Mouse (Mus musculus): ENCODE data around the gene Bbs9. TPM values are rescaled to one million over a fixed set of nuclear protein-coding genes. Genes with fewer than 3 reads are reported as not detected.

Bbs9 gene
- polyA plus RNA-seq, 1 experiment from 2014 or later = 15.5 TPM

DNA sequence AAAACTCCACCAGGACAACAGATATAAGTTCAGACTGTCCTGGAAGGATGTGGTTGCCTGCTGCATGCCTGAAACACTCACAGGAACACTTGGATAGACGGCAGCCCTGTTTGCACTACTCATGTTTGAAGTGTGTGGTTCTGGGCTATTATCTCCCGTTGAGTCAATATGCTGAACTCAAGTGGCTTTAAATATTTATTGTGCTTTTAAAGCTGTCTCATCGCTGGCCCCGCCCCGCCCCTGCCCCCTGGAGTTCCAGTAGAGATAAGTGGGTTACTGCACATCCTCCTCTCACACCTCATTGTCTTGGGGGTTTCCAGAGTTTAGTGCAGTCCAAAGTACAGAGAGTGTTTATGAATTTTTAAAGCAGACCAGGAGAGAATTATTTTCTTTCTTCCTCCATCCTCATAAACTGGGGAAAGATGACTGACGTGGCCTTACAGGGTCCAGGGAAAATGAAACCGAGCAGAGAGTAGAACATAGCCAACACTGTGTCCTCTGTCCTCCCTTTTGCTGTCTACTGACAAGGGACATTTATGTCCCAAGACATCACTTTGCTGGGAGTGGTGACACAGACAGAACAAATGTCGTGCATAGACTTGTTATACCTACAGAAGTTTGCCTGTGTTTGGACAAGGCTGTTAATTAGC, 242.8 kb downstream of the Bbs9 start:
- WGBS = 71% methylated on average over 8 of the region's 8 CpGs
- Histone ChIP-seq H3K4me1 (ENCODE audit: control insufficient read depth, insufficient read depth, low read length) (no peaks in the 10 kb centered on the region), H3K27me3 (ENCODE audit: control insufficient read depth, insufficient read depth, low read length) (no peaks in the 10 kb centered on the region), H3K36me3 (ENCODE audit: control insufficient read depth, insufficient read depth, low read length) (no peaks in the 10 kb centered on the region), H3K4me3 (ENCODE audit: low read depth, low read length) (no peak overlapping the region), H3K27ac (replicated peaks; ENCODE audit: low read depth, low read length) (no peak overlapping the region), H3K9ac (ENCODE audit: low read length) (no peak overlapping the region), H3K9me3 (ENCODE audit: control insufficient read depth, low read length) (no peaks in the 10 kb centered on the region), H3K4me2 (ENCODE audit: low read depth, severe bottlenecking) (no peak overlapping the region)
- DNase-seq (ENCODE audit: low spot score) = no peak
- no peak for ATAC-seq (ENCODE audit: insufficient number of reproducible peaks, low FRiP score, low TSS enrichment, low read depth)

DNA sequence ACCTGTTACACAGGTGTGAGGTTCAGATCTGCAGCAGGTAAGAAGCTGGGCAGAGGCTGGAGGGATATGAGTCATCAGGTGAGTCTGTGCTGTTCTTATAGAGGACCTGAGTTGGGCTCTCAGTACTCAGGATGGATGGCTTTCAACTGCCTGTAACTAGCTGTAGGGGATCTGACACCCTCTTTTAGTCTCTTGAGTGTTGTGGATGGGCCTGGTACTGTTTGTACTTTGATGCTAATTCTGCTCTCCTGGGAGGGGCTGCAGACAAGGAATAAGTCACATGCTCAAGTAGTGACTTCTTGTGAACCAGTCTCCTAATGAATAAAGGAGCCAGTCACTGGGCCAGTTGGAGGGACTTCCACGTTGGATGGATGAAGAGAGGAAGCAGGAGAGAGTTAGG, 257.1 kb downstream of the Bbs9 start:
- Histone ChIP-seq H3K4me3 (ENCODE audit: low read depth, low read length) (no peak overlapping the region), H3K9ac (ENCODE audit: low read length) (no peak overlapping the region), H3K36me3 (ENCODE audit: control insufficient read depth, insufficient read depth, low read length) (no peaks in the 10 kb centered on the region), H3K27ac (replicated peaks; ENCODE audit: low read depth, low read length) (no peak overlapping the region), H3K9me3 (ENCODE audit: control insufficient read depth, low read length) (no peaks in the 10 kb centered on the region), H3K4me1 (ENCODE audit: control insufficient read depth, insufficient read depth, low read length) (no peaks in the 10 kb centered on the region), H3K4me2 (ENCODE audit: low read depth, severe bottlenecking) (no peak overlapping the region), H3K27me3 (ENCODE audit: control insufficient read depth, insufficient read depth, low read length) (no peaks in the 10 kb centered on the region)
- ATAC-seq (ENCODE audit: insufficient number of reproducible peaks, low FRiP score, low TSS enrichment, low read depth) = no peak
- 70% methylated on average over 1 of the region's 1 CpGs for WGBS
- no peak for DNase-seq (ENCODE audit: low spot score)

DNA sequence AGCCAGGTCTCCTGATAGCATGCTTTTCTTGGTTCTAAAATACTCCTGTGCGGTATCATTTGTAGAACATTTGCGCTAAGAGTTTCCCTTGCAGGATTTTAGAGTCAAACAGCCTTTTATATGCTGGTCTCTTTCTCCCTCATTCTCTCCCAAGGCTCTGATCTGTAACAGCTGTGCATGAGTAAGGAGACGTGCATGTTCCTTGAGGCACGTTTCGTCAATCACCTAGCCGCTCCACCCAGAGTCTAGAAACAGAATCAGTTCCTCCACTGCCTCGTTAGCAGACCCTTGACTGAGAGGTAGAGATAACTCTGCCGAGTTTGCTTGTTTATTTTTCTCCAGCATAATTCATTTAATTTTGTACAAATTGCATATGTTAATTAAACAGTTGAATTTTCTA, 259.4 kb downstream of the Bbs9 start:
- H3K4me1 ChIP-seq (ENCODE audit: control insufficient read depth, insufficient read depth, low read length) = no peaks in the 10 kb centered on the region
- H3K4me3 ChIP-seq (ENCODE audit: low read depth, low read length) = no peak overlapping the region
- no peak overlapping the region for H3K9ac ChIP-seq (ENCODE audit: low read length)
- DNase-seq (ENCODE audit: low spot score) = no peak
- H3K27me3 ChIP-seq (ENCODE audit: control insufficient read depth, insufficient read depth, low read length) = no peaks in the 10 kb centered on the region
- no peak overlapping the region for H3K4me2 ChIP-seq (ENCODE audit: low read depth, severe bottlenecking)
- H3K27ac ChIP-seq (replicated peaks; ENCODE audit: low read depth, low read length) = no peak overlapping the region
- ATAC-seq (ENCODE audit: insufficient number of reproducible peaks, low FRiP score, low TSS enrichment, low read depth) = no peak
- 53% methylated on average over 8 of the region's 8 CpGs for WGBS
- H3K9me3 ChIP-seq (ENCODE audit: control insufficient read depth, low read length) = no peaks in the 10 kb centered on the region
- no peaks in the 10 kb centered on the region for H3K36me3 ChIP-seq (ENCODE audit: control insufficient read depth, insufficient read depth, low read length)

GRCm38 (mm10) chr9:22735385-22735784, 259.9 kb downstream of the Bbs9 start:
- WGBS = 89% methylated on average over 8 of the region's 8 CpGs
- DNase-seq (ENCODE audit: low spot score) (no peak), ATAC-seq (ENCODE audit: insufficient number of reproducible peaks, low FRiP score, low TSS enrichment, low read depth) (no peak)
- Histone ChIP-seq H3K4me2 (ENCODE audit: low read depth, severe bottlenecking) (no peak overlapping the region), H3K9ac (ENCODE audit: low read length) (no peak overlapping the region), H3K4me3 (ENCODE audit: low read depth, low read length) (no peak overlapping the region), H3K27me3 (ENCODE audit: control insufficient read depth, insufficient read depth, low read length) (no peaks in the 10 kb centered on the region), H3K27ac (replicated peaks; ENCODE audit: low read depth, low read length) (no peak overlapping the region), H3K4me1 (ENCODE audit: control insufficient read depth, insufficient read depth, low read length) (no peaks in the 10 kb centered on the region), H3K36me3 (ENCODE audit: control insufficient read depth, insufficient read depth, low read length) (no peaks in the 10 kb centered on the region), H3K9me3 (ENCODE audit: control insufficient read depth, low read length) (no peaks in the 10 kb centered on the region)

DNA sequence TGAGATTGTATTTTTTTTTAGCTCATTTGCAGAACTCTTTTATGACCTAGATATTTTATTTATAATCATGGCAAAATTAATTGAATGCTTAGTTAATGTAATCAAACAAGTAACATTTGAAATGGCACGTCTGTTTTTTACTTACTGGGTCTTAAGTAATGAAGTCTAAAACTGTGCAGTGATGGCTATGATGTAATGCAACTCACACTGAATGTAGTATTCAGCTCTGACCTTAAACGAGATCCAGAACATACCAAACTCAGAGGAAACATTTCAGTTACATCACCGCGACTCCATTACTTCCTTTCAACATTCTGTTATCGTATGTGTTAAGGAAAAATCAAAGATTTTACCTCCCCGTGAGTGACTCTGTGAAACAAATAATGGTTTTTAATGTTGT, 262.4 kb downstream of the Bbs9 start:
- Histone ChIP-seq H3K4me2 (ENCODE audit: low read depth, severe bottlenecking) (no peak overlapping the region), H3K4me1 (ENCODE audit: control insufficient read depth, insufficient read depth, low read length) (no peaks in the 10 kb centered on the region), H3K9ac (ENCODE audit: low read length) (no peak overlapping the region), H3K36me3 (ENCODE audit: control insufficient read depth, insufficient read depth, low read length) (no peaks in the 10 kb centered on the region), H3K4me3 (ENCODE audit: low read depth, low read length) (no peak overlapping the region), H3K27me3 (ENCODE audit: control insufficient read depth, insufficient read depth, low read length) (no peaks in the 10 kb centered on the region), H3K27ac (replicated peaks; ENCODE audit: low read depth, low read length) (no peak overlapping the region), H3K9me3 (ENCODE audit: control insufficient read depth, low read length) (no peaks in the 10 kb centered on the region)
- 71% methylated on average over 6 of the region's 6 CpGs for WGBS
- ATAC-seq (ENCODE audit: insufficient number of reproducible peaks, low FRiP score, low TSS enrichment, low read depth) (no peak), DNase-seq (ENCODE audit: low spot score) (no peak)

GRCm38 (mm10) chr9:22738861-22739260, 263.3 kb downstream of the Bbs9 start:
- no peaks in the 10 kb centered on the region for H3K9me3 ChIP-seq (ENCODE audit: control insufficient read depth, low read length)
- WGBS = 90% methylated on average over 3 of the region's 3 CpGs
- no peak overlapping the region for H3K9ac ChIP-seq (ENCODE audit: low read length)
- ATAC-seq (ENCODE audit: insufficient number of reproducible peaks, low FRiP score, low TSS enrichment, low read depth) (no peak), DNase-seq (ENCODE audit: low spot score) (no peak)
- no peak overlapping the region for H3K4me2 ChIP-seq (ENCODE audit: low read depth, severe bottlenecking)
- no peaks in the 10 kb centered on the region for H3K4me1 ChIP-seq (ENCODE audit: control insufficient read depth, insufficient read depth, low read length)
- H3K27ac ChIP-seq (replicated peaks; ENCODE audit: low read depth, low read length) = no peak overlapping the region
- H3K36me3 ChIP-seq (ENCODE audit: control insufficient read depth, insufficient read depth, low read length) = no peaks in the 10 kb centered on the region
- H3K27me3 ChIP-seq (ENCODE audit: control insufficient read depth, insufficient read depth, low read length) = no peaks in the 10 kb centered on the region
- no peak overlapping the region for H3K4me3 ChIP-seq (ENCODE audit: low read depth, low read length)

- Histone ChIP-seq H3K4me3 (ENCODE audit: low read depth, low read length) (no peak overlapping the region), H3K27me3 (ENCODE audit: control insufficient read depth, insufficient read depth, low read length) (no peaks in the 10 kb centered on the region), H3K4me1 (ENCODE audit: control insufficient read depth, insufficient read depth, low read length) (no peaks in the 10 kb centered on the region), H3K4me2 (ENCODE audit: low read depth, severe bottlenecking) (no peak overlapping the region), H3K9ac (ENCODE audit: low read length) (no peak overlapping the region), H3K36me3 (ENCODE audit: control insufficient read depth, insufficient read depth, low read length) (no peaks in the 10 kb centered on the region), H3K9me3 (ENCODE audit: control insufficient read depth, low read length) (no peaks in the 10 kb centered on the region), H3K27ac (replicated peaks; ENCODE audit: low read depth, low read length) (no peak overlapping the region)
- WGBS = 96% methylated on average over 1 of the region's 1 CpGs
- DNase-seq (ENCODE audit: low spot score) = no peak
- no peak for ATAC-seq (ENCODE audit: insufficient number of reproducible peaks, low FRiP score, low TSS enrichment, low read depth)
Observed at GRCm38 (mm10) chr9:22741967-22742366, 266.5 kb downstream of the Bbs9 start.

- Histone ChIP-seq H3K36me3 (ENCODE audit: control insufficient read depth, insufficient read depth, low read length) (no peaks in the 10 kb centered on the region; the same call in 1 of the 2 replicates), H3K9me3 (ENCODE audit: control insufficient read depth, low read length) (no peaks in the 10 kb centered on the region), H3K4me2 (ENCODE audit: low read depth, severe bottlenecking) (no peak overlapping the region), H3K27me3 (ENCODE audit: control insufficient read depth, insufficient read depth, low read length) (no peaks in the 10 kb centered on the region), H3K27ac (replicated peaks; ENCODE audit: low read depth, low read length) (no peak overlapping the region), H3K9ac (ENCODE audit: low read length) (no peak overlapping the region), H3K4me1 (ENCODE audit: control insufficient read depth, insufficient read depth, low read length) (0 out of 2 replicates have a peak, but pooled peaks cover 3% of the 10 kb centered on the region), H3K4me3 (ENCODE audit: low read depth, low read length) (no peak overlapping the region)
- WGBS = 85% methylated on average over 2 of the region's 2 CpGs
- DNase-seq (ENCODE audit: low spot score) = no peak
- no peak for ATAC-seq (ENCODE audit: insufficient number of reproducible peaks, low FRiP score, low TSS enrichment, low read depth)
Observed at GRCm38 (mm10) chr9:22748617-22749016, 273.1 kb downstream of the Bbs9 start.

Data from limb, embryonic 11.5 days (tissue).